Mouse (Mus musculus) gastrocnemius, postnatal 10 days (tissue): Measurements from ENCODE around the gene Olfr685. TPM values are rescaled to one million over a fixed set of nuclear protein-coding genes. Genes with fewer than 3 reads are reported as not detected.

Source experiments
- DNase-seq: peaks from one replicate; pipeline ENCODE4 v3.0.0; 2021; ENCODE audit warnings: mixed read lengths
- long read RNA-seq, 2 experiments: library from polyadenylated mRNA; stranded (forward); transcript quantifications; one replicate each; pipeline ENCODE4 v2.0.0; 2021
- total RNA-seq, 2 experiments: library from RNA; stranded (reverse); gene quantifications; 2 replicates each; pipeline ENCODE4 v1.2.3; 2021

Gene Olfr685
- total RNA-seq: not detected
- long read RNA-seq, experiment 1: 0 reads
- long read RNA-seq, experiment 2: 0 reads

- DNase-seq: no peak
Observed at GRCm38 (mm10) chr7:105185912-105186311, at the start of gene Olfr685. TSS of gene Olfr685 (minus strand) at chr7:105186012.

GRCm38 (mm10) chr7:105229386-105229785, 43.6 kb upstream of the Olfr685 start:
- DNase-seq: no peak

- no peak for DNase-seq
Observed at GRCm38 (mm10) chr7:105228138-105228537, 42.3 kb upstream of the Olfr685 start.

GRCm38 (mm10) chr7:105226703-105227102, 40.9 kb upstream of the Olfr685 start:
- no peak for DNase-seq

- DNase-seq: no peak
Observed at GRCm38 (mm10) chr7:105226072-105226471, 40.3 kb upstream of the Olfr685 start.

GRCm38 (mm10) chr7:105218281-105218680, 32.5 kb upstream of the Olfr685 start:
- no peak for DNase-seq

- no peak for DNase-seq
Observed at GRCm38 (mm10) chr7:105214761-105215160, 28.9 kb upstream of the Olfr685 start.

- DNase-seq: no peak
Observed at GRCm38 (mm10) chr7:105207385-105207784, 21.6 kb upstream of the Olfr685 start, which contains the start of gene Olfr686. TSS of gene Olfr686 (minus strand) at chr7:105207485.

GRCm38 (mm10) chr7:105170773-105171172, 15.0 kb downstream of the Olfr685 start:
- no peak for DNase-seq

- DNase-seq: no peak
Observed at GRCm38 (mm10) chr7:105163553-105163952, 22.3 kb downstream of the Olfr685 start, which contains the start of gene Olfr684. TSS of gene Olfr684 (minus strand) at chr7:105163653.

GRCm38 (mm10) chr7:105146912-105147311, 38.9 kb downstream of the Olfr685 start, which contains the start of gene Olfr683:
TSS of gene Olfr683 (minus strand) at chr7:105147012.
- no peak for DNase-seq

GRCm38 (mm10) chr7:105141275-105141674, 44.5 kb downstream of the Olfr685 start:
- DNase-seq: no peak

Other genes starting within 250 kb of the Olfr685 start
- gene Olfr670, start 223.4 kb downstream of the Olfr685 start, total RNA-seq: not detected
- gene Olfr671, start 206.9 kb downstream of the Olfr685 start, total RNA-seq: not detected
- gene Olfr672, start 184.0 kb downstream of the Olfr685 start, total RNA-seq: not detected
- gene Olfr675, start 157.6 kb downstream of the Olfr685 start, total RNA-seq: not detected
- not detected for gene Olfr676, start 153.3 kb downstream of the Olfr685 start, total RNA-seq
- not detected for gene Olfr677, start 134.6 kb downstream of the Olfr685 start, total RNA-seq
- gene Olfr678, start 121.5 kb downstream of the Olfr685 start, total RNA-seq: not detected
- gene Olfr679, start 104.8 kb downstream of the Olfr685 start, total RNA-seq: not detected
- not detected for gene Olfr680-ps1, start 93.2 kb downstream of the Olfr685 start, total RNA-seq
- not detected for gene Olfr681, start 69.2 kb downstream of the Olfr685 start, total RNA-seq
- gene Olfr683, start 39.0 kb downstream of the Olfr685 start, total RNA-seq: not detected
- gene Olfr684, start 22.4 kb downstream of the Olfr685 start, total RNA-seq: not detected
- gene Olfr686, start 21.5 kb upstream of the Olfr685 start, total RNA-seq: not detected
- not detected for gene Olfr688, start 102.1 kb upstream of the Olfr685 start, total RNA-seq
- gene Olfr689, start 125.2 kb upstream of the Olfr685 start, total RNA-seq: not detected
- not detected for gene Olfr690, start 148.1 kb upstream of the Olfr685 start, total RNA-seq
- not detected for gene Olfr691, start 156.3 kb upstream of the Olfr685 start, total RNA-seq
- gene Olfr692, start 182.2 kb upstream of the Olfr685 start, total RNA-seq: not detected
- not detected for gene Gm5901, start 189.0 kb upstream of the Olfr685 start, total RNA-seq
- 10 to 100 TPM; 12.6 to 17.5 TPM for gene Fam160a2, start 214.0 kb upstream of the Olfr685 start, total RNA-seq
- not detected for gene Cnga4, start 218.6 kb upstream of the Olfr685 start, total RNA-seq
- not detected for gene Cckbr, start 239.7 kb upstream of the Olfr685 start, total RNA-seq